Mouse (Mus musculus): ENCODE measurements at regions not wholly inside any gene's neighbourhood (a gene's known extent, or its start where the extent isn't known, plus 50 kb on each side); places are given as distances from the start of the nearest gene placed in this dataset.
"Not testable (repeated sequence)": the region's sequence is repeated elsewhere in the genome, so short reads cannot be mapped to it uniquely, and the experiment has no call there.

DNA sequence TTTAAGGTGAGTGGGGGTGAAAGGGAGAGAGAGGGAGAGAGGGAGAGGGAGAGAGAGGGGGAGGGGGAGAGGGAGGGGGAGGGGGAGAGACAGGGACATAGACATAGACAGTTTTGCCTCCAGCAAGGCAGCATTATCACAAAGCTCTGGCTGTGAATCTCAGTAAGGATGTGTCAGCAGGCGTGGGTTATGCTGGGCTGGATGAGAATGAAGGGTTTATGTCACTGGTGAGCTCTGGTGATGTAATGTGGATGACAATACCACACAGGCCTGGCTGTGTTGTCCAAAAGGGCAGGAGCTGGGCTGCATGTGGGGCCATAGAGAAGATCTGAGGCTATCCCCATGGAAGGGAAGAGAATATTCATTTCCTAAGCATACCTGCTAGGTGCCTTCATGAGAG lies 282.0 kb downstream of the 4933412E24Rik start:
- no peak for DNase-seq (ENCODE audit: extremely low read depth, low read depth)

DNA sequence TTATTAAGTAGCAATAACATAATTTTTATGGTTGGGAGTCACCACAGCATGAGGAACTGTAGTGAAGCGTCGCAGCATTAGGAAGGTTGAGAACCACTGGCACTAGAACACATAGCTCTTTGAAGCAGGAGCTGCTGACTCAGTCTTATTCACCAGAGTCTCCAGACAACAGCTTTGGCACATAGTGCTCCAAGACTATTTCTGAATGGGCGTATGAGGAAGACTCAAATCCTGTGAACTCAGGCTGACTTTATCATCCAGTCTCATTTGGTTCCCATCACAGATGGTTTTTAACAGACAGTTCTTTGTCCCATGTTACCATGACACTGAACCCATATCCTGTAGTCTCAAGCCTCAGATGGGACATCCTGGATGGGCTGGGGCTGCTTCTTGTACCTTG lies 282.5 kb downstream of the 4933412E24Rik start:
- DNase-seq (ENCODE audit: extremely low read depth, low read depth): no peak

DNA sequence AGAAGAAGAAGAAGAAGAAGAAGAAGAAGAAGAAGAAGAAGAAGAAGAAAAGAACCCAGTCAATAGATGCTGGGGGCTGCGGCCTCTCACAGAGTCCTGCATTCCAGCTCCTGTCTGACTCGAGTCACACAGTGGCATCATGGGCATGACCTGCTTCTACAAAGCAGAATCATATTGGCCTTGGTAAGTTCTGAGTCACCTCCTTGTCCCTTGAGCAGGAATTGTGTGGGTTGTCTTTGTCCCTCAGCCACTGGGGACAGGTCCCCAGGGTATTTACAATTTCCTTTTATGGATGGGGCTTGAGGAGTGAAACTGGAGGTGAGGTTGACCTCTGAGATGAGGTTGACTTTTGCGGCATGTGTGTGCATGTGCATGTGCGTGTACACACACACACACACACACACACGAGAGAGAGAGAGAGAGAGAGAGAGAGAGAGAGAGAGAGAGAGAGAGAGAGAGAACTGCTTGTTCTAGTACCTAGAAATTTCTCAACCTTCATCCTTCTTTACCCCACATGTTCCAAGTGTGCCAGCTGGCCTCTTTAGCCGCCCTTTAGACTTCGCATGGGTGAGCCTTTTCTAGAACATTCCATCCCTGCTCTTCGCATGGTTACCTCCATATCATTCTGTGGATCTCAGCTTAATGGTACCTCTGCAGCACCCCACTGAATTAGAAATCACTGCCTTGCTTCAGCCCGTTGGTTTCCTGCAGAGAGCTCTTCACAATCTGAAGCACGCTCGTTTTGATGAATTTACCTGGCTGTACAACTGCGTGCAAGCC lies 283.2 kb downstream of the 4933412E24Rik start:
- DNase-seq (ENCODE audit: extremely low read depth, low read depth): no peak

DNA sequence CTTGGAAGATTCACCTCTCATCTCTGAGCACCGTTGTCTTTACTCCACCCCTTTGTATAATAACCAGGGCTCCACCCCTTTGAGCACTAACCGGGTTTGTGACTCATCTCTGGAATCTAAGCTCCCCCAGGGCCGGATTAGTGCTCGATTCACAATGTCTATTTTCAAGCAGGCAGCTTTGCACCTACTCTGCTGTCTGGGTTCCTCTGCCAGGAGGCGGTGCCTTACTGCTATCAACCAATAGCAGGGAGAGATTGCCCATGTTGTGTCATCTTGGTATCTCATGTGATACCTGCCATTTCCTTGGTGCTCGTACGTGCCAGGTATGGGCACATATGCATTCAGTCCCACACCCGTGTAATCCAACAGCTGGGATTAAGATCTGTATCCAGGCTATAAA lies 285.3 kb downstream of the 4933412E24Rik start:
- no peak for DNase-seq (ENCODE audit: extremely low read depth, low read depth)

DNA sequence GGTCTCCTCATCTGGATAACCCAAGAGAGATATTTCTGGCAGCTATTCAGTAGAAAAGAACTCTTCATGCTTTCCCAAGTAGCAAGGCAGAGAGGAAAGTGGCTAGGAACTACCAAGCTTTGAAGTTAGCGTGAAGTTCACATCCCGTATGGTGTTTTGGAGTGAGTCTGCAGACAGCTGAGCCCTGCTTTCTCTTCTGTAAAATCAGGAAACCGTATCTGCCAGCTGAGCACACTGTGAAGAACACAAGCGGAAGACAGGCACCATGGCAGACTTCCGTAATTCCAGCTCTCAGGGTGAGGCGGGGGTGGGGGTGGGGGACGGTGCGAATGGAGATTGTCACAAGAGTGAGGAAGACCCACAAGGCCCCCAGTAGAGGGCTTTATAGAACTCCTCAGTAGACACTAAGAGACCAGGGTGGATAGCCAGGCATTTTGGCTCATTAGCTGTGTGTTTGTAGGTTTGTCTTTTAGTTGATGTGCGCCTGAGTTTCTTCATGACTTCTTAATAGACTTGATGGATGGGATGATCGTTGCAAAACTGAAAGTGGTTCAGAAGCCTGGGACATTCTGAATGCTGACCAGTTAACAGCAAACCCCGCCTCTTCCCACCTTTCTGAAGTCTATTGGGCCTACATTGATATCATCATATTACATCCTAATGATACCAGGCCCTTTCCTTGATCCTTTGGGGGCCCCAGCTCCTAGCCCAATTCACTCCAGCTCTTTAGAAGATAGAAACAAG lies 287.4 kb downstream of the 4933412E24Rik start:
- no peak for DNase-seq (ENCODE audit: extremely low read depth, low read depth)

DNA sequence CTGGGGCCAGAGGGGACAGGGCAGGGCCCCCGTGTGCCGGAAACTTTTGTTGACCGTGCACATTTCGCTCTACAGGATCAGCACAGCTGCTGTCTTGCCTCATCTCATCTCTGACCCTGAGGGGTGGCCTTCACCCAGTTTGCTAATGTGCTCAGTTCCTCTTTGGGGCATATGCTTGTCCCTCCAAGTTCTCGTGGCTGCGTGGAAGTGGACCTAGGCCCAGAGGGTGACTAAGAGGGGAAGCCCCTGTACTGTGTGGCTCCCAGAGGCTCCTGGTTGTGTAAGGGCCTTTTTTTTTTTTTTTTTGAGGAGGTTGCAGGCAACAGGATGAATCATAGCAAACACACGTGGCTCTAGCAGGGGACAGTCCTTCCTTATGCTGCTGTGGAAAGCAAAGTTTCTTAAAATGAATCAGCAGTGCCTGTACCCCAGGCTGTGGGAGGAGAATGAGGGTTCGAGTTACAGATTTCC lies 288.2 kb downstream of the 4933412E24Rik start:
- no peak for DNase-seq (ENCODE audit: extremely low read depth, low read depth)

DNA sequence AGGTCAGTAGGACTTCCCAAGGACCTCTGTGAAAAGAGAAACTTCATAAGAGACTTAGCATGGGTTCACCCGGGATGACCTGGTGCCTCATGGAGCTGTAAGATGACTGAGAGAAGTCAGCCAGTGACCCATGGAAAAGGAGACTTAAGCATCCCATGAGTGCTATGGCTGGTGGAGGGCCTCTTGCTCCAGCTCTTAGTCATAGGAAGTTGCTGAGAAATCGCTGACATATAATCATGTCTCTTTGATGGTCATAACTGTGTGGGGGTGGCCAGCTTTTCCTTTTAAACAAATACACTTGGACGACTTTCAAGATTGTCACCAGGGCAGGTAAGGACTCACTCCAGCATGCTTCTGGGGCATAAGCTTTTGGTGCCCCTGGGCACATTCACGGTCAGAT lies 290.5 kb downstream of the 4933412E24Rik start:
- no peak for DNase-seq (ENCODE audit: extremely low read depth, low read depth)

DNA sequence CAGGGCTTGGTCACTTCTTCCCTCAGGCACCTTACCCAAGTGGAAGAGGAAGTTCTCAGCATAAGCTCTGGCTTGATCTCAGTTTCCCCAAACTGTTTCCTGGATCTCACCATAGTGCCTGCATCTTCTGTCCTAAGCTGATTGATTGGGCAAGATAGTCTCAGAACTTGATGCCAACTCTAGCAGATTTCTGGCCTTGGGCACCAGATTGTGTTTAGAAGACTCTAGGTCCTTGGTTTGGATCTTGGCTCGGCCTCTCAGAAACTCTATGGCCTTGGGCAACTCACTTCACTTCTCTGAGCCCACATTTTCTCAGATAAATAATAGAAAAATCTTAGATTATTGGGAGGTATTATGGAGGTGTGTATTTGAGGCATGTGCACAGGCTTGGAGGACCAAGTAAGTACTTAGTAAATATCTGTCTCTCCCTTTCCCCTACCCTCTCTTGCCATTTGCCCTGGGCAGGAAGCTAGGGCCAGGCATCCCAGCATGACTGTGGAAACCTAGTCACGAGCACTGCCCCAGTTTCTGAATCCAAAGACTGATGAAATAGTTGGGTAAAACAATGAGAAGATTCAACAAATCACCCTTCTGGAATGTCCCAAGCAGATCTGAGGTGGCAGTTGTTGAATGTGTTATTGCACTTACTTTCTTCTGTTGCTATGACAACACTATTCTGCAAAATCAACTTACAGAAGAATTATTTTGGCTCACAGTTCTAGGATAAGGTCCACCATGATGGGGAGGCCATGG lies 293.6 kb downstream of the 4933412E24Rik start:
- no peak for DNase-seq (ENCODE audit: extremely low read depth, low read depth)

DNA sequence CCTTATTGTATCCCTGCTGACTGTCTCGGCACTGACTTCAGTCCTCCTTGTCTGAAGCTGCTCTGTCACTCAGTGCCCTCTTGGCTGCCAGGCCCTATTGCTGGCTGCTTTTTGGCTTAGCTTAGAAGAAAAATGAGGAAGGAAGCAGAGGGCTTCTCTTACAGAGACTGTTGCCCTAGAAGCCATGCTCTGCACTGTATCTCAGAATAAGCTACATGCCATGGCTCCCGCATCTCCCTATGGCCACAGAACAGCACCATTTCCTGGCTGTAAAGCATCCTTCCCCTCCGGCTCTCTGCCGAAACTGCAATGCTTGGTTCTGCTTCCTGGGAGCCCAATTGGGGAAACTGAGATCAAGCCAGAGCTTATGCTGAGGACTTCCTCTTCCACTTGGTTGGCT lies 295.0 kb downstream of the 4933412E24Rik start:
- DNase-seq (ENCODE audit: extremely low read depth, low read depth): no peak

DNA sequence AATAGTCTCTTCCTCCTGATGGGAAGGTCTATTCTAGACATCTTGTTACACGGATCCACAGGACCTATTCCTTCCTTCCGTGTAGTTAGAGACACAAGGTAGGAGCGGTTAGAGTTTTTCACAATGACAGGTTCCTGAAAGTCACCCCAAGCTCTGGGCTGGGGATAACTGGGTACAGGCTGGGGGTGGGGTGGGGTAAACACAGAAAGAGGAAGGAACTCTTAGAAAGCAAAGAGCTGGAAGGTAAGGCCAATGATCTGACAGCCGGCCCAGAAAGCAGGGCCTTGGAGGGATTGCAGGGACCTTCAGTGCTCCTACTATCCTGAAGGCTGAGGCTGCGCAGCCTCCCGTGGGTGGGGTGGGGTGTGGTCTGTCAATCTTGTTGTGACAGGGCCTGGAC lies 295.4 kb downstream of the 4933412E24Rik start:
- no peak for DNase-seq (ENCODE audit: extremely low read depth, low read depth)

DNA sequence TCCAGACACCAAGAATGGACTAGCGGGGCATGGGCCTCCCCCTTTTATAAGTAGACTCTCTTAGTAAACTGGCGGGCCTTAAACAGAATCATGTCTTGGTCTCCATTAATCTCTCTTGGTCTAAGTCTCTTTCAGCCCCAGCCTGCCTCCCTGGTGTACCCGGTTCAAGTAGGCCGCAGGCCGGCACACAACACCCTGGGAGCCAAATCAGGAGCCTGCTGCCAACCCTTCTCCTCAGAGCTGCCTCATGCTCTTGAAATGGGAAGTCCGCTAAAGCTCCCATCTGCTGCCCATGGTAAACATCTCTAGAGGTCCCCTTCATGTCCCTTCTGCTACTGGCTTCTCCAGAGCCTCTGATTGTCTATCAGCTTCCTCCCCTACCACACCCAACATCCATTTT lies 296.3 kb downstream of the 4933412E24Rik start:
- DNase-seq (ENCODE audit: extremely low read depth, low read depth): no peak

DNA sequence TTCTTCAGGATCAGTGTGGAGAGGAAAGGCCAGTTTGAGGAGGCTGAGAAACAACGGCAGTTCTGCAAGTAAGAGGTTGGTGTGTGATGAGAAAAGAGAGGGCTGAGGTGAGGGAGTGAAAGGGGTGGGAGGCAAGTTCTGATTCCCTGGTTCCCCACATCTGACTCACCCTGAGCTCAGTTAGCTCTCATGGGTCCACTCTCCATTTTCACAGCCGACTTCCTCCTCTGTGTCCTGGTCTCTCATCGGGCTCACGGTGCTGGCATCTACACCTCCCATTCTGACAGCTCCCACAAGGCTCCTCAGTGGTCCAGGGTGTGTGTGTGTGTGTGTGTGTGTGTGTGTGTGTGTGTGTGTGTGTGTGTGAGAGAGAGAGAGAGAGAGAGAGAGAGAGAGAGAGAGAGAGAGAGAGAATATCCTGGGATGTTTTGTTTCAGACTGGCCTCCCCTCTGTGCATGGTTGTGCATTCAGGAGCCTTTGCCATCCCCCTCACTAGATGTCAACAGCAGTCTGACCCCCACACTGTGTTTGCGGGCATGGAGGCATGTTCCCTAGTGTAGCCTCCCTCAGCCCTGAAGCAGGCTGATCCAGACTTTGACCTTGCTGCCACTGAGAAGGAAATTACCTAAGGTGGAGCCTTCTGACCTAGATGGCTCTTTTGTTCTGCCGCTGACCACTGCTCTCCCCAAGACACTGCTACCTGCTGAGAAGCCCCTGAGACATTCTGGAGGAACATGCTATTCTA lies 296.9 kb downstream of the 4933412E24Rik start:
- not testable (repeated sequence) for DNase-seq (ENCODE audit: extremely low read depth, low read depth)

DNA sequence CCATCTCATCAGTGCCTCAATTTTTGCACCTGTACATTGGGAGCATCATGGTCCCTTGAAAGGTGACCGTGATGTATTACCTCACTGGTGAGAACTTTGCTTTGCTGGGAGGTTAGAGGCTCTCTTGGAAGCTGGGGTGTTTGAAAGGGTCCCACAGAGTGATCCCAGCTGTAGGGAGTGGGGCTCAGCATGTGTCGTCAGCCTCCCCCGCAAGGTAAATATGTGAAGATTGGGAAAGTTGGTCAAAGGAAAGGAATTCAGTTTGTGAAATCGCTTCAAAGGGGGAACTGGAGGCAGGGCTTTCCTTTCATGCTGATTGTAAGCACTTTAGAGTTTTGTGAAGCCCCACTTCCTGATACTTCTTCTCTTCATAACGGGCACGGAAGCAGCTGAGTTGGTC lies 299.5 kb downstream of the 4933412E24Rik start:
- DNase-seq (ENCODE audit: extremely low read depth, low read depth): no peak

DNA sequence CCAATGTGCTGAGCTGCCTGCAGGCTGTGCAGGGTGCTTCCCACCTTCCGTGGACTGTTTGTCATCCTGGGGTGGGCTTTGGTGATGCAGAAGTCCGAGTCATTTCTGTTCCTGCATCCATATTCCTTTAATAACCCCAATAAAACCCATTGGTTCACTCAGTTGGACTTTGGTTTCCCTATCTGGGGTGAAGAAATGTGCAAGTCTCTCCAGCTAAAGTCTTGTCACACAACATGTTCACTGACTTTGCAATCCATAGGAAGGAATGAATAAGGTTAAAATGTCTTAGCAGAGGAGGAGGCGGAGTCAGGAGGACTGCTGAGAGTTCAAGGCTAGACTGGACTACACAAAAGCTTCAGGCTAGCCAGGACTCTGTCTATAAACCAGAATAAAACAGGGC lies 300.5 kb downstream of the 4933412E24Rik start:
- no peak for DNase-seq (ENCODE audit: extremely low read depth, low read depth)

DNA sequence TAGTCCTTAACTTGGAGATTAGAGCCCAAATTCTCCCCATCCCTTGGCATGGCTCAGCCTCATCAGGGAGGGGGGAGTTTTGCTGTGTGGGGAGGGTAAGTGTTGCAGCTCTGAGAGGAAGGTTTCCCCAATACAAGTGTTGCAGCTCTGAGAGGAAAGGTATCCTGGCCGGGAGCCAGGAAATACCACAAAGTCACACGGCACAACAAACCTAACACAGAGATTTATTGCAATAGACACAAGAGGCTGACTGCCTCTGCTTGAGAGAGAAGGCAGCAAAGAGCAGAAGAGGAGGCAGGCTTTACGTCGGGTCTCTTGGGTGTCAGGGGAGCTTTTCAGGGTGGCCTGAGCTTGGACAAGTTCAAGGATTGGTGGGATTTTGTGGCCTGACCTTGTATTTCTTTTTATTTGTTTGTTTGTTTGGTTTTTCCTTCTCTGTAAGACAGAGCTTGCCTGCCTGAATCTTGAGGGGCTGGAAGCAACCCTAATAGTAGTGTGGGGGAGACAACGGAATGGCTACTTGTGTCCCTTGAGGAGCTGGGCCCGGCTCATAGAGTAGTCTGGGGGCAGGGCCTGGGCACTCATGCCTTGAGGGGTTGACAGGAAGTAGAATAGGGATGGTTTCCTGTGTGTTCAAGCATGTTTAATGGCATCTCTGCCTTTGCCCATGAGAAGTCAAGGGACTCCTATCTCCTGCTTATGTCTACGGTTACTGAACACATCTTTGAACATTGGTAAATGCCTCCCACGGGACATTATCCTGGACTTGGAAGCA lies 302.3 kb downstream of the 4933412E24Rik start:
- no peak for DNase-seq (ENCODE audit: extremely low read depth, low read depth)

DNA sequence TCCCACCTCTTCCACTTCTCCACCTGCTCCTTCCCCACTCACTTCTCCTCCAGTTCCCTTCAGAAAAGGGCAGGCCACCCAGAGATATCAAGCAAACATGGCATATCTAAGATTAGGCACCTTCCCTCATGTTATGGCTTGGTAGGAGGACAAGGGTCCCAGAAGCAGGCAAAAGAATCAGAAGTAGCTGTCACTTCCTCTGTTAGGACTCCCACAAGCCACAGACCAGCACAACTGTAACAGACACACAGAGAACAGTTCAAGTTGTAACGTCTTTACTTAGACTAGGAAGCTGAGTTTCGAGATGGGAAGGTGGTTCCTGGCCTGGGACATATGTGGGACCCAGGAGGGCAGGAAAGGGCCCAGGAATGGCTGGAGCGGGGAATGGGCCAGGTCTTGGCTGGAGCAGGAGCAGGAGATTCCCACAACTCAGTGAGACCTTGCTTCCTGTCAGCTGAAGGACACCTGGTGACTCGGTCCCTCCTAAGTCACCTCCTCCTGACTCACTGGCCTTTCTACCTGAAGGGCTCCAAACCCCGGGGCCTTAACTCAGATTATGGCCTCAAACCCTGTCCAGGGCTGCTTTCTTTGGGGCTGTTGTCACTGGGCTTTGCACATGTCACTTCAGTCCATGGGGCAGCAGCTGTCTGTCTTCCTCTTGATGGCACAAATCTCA lies 304.2 kb downstream of the 4933412E24Rik start:
- DNase-seq (ENCODE audit: extremely low read depth, low read depth): no peak

DNA sequence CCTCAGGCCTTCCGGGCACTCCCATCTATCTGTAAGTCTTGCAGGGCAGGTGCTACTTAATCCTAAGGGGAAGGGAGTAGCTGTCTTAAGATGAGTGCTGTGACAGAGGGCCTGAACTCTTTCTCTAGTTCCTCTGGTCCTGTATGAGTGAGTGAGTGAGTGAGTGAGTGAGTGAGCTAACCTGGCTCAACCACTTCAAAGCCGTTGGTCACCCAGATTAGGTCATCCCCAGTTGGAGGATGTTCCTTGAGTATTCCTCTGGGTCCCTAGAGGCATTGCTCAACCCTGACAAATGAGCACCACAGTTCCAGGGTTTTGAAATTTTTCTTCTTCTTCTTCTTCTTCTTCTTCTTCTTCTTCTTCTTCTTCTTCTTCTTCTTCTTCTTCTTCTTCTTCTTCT lies 306.5 kb downstream of the 4933412E24Rik start:
- no peak for DNase-seq (ENCODE audit: extremely low read depth, low read depth)

DNA sequence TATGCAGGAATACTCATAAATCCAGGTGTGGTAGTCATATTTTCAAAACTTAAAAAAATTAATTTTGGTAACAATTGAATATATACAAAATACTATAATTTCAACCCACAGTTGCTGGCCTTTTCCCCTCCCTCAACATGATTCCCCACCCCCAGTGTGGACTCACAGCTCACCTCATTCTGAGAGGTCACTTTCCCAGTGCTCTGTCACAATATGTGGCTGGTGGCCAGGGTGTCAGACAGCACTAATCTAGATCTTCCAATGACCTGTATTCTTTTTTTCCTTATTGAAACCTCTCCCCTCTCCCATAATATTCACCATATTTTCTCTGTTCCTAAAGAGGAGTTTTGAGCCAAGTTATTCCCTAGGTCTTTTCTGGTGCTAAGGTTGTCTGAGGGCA lies 308.0 kb downstream of the 4933412E24Rik start:
- DNase-seq (ENCODE audit: extremely low read depth, low read depth): no peak

DNA sequence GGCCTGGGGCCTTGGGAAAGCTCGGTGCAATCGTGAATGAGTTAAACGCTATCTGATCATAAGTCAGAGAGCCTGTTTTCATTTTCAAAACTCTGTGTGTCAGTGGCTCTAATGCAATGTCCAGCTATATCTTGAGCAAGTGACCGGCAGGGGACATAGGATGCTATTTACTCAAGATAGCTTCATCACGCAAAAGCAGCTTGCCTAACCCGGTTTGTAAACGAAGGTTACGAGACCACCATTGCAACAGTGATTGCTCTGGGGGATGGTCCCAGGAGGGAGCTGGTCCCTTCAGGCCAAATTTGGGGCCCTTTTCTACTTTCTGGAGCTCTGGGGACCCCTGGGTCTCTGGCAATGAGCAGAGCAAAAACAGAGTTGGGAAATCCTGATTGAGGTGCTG lies 309.3 kb downstream of the 4933412E24Rik start:
- no peak for DNase-seq (ENCODE audit: extremely low read depth, low read depth)
